Mouse (Mus musculus): Measurements from ENCODE around the gene Pdzk1.

Pdzk1 gene

GRCm38 (mm10) chr3:96902336-96902999, 73.4 kb downstream of the Pdzk1 start:
- no peak for DNase-seq

- DNase-seq, result no peak
Observed at GRCm38 (mm10) chr3:96904393-96904792, 75.3 kb downstream of the Pdzk1 start, which contains the start of gene Gja5. Gene Gja5 (plus strand): TSS chr3:96904693.

- peak; percentile 94 for DNase-seq
Observed at GRCm38 (mm10) chr3:96904851-96905541, 75.9 kb downstream of the Pdzk1 start, which contains the start of gene Gpr89. Gene Gpr89 (minus strand): TSS chr3:96905346.

DNA sequence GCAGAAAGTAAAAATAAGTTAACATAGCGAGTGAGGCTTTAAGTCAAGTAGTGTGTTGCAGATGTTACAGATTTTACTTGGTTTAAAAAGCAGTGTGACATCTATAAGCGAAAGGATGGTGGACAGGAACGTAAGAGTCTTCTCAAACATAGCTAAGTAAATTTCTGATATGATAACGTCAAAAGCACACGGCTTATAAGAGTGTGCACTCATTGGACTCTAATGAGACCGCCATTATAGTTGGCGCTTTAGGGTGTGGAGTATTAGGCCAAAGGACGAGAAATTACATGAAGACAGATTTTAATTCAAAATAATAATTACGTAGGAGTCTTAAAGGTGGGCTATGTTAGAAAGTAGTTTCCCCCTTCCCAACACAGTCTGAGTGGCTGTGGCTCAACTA, 76.5 kb downstream of the Pdzk1 start:
- DNase-seq, result no peak
